Mouse (Mus musculus): ENCODE results near the gene Ccnb3. TPM values are rescaled to one million over a fixed set of nuclear protein-coding genes. Genes with fewer than 3 reads are reported as not detected.
"Not testable (repeated sequence)": the region's sequence is repeated elsewhere in the genome, so short reads cannot be mapped to it uniquely, and the experiment has no call there.

Gene Ccnb3
- total and polyA plus RNA-seq, 2 experiments from 2014 or later, result not detected

- ATAC-seq (no peak), DNase-seq (no peak)
- Histone ChIP-seq H3K9me3 (ENCODE audit: low read length) (no peaks in the 10 kb centered on the region), H3K36me3 (ENCODE audit: insufficient read depth) (no peaks in the 10 kb centered on the region), H3K4me2 (ENCODE audit: low read depth) (no peak overlapping the region), H3K27ac (ENCODE audit: low read depth, low read length) (no peak overlapping the region), H3K9ac (no peak overlapping the region), H3K4me3 (ENCODE audit: low read depth, low read length) (no peak overlapping the region), H3K27me3 (ENCODE audit: insufficient read depth, low read length) (no peaks in the 10 kb centered on the region), H3K4me1 (ENCODE audit: insufficient read depth) (no peaks in the 10 kb centered on the region)
- 75% methylated on average over 2 of the region's 2 CpGs for WGBS
- no peak for TF ChIP-seq CTCF (IDR thresholded peaks at IDR 0.05; ENCODE audit: low read depth)
These were observed 16.2 kb upstream of the Ccnb3 start for GRCm38 (mm10) chrX:7057634-7058033.

- no peak for DNase-seq
These were observed 15.6 kb upstream of the Ccnb3 start for GRCm38 (mm10) chrX:7057056-7057455.

GRCm38 (mm10) chrX:6983916-6984315, 57.5 kb downstream of the Ccnb3 start:
- H3K4me3 ChIP-seq (ENCODE audit: low read depth, low read length); H3K27ac ChIP-seq (ENCODE audit: low read depth, low read length); H3K9ac ChIP-seq; H3K27me3 ChIP-seq (ENCODE audit: insufficient read depth, low read length); H3K9me3 ChIP-seq (ENCODE audit: low read length); H3K36me3 ChIP-seq (ENCODE audit: insufficient read depth); H3K4me1 ChIP-seq (ENCODE audit: insufficient read depth); DNase-seq; ATAC-seq; H3K4me2 ChIP-seq (ENCODE audit: low read depth): not testable (repeated sequence)
- 86% methylated on average over 3 of the region's 4 CpGs for WGBS

More at GRCm38 (mm10) chrX:7057056-7057455, 15.6 kb upstream of the Ccnb3 start:
- TF ChIP-seq CTCF (IDR thresholded peaks at IDR 0.05; ENCODE audit: low read depth), result no peak
- Histone ChIP-seq H3K9me3 (ENCODE audit: low read length) (no peaks in the 10 kb centered on the region), H3K4me1 (ENCODE audit: insufficient read depth) (no peaks in the 10 kb centered on the region), H3K27ac (ENCODE audit: low read depth, low read length) (no peak overlapping the region), H3K9ac (no peak overlapping the region), H3K36me3 (ENCODE audit: insufficient read depth) (no peaks in the 10 kb centered on the region), H3K4me3 (ENCODE audit: low read depth, low read length) (no peak overlapping the region), H3K27me3 (ENCODE audit: insufficient read depth, low read length) (no peaks in the 10 kb centered on the region), H3K4me2 (ENCODE audit: low read depth) (no peak overlapping the region)
- ATAC-seq, result no peak

- DNase-seq (no peak), ATAC-seq (no peak)
- H3K4me3 ChIP-seq (ENCODE audit: low read depth, low read length), result no peak overlapping the region
- H3K36me3 ChIP-seq (ENCODE audit: insufficient read depth), result no peaks in the 10 kb centered on the region
- no peaks in the 10 kb centered on the region for H3K9me3 ChIP-seq (ENCODE audit: low read length)
- H3K27me3 ChIP-seq (ENCODE audit: insufficient read depth, low read length), result no peaks in the 10 kb centered on the region
- 76% methylated on average over 1 of the region's 1 CpGs for WGBS
- H3K4me1 ChIP-seq (ENCODE audit: insufficient read depth), result no peaks in the 10 kb centered on the region
- H3K9ac ChIP-seq, result no peak overlapping the region
- no peak for TF ChIP-seq CTCF (IDR thresholded peaks at IDR 0.05; ENCODE audit: low read depth)
- no peak overlapping the region for H3K27ac ChIP-seq (ENCODE audit: low read depth, low read length)
- H3K4me2 ChIP-seq (ENCODE audit: low read depth), result no peak overlapping the region
These were observed 69.5 kb downstream of the Ccnb3 start for GRCm38 (mm10) chrX:6971956-6972355.

- ATAC-seq (no peak), DNase-seq (no peak)
- no peak overlapping the region for H3K4me2 ChIP-seq (ENCODE audit: low read depth)
- WGBS, result 92% methylated on average over 3 of the region's 3 CpGs
- H3K27me3 ChIP-seq (ENCODE audit: insufficient read depth, low read length), result no peaks in the 10 kb centered on the region
- no peak for TF ChIP-seq CTCF (IDR thresholded peaks at IDR 0.05; ENCODE audit: low read depth)
- H3K9ac ChIP-seq, result no peak overlapping the region
- H3K4me1 ChIP-seq (ENCODE audit: insufficient read depth), result no peaks in the 10 kb centered on the region
- H3K36me3 ChIP-seq (ENCODE audit: insufficient read depth), result no peaks in the 10 kb centered on the region
- no peak overlapping the region for H3K4me3 ChIP-seq (ENCODE audit: low read depth, low read length)
- no peak overlapping the region for H3K27ac ChIP-seq (ENCODE audit: low read depth, low read length)
- no peaks in the 10 kb centered on the region for H3K9me3 ChIP-seq (ENCODE audit: low read length)
These were observed 72.8 kb downstream of the Ccnb3 start for GRCm38 (mm10) chrX:6968598-6968997.

Other genes starting within 250 kb of the Ccnb3 start
- gene Akap4, start 25.9 kb upstream of the Ccnb3 start, total RNA-seq (2014; rRNA removed), result not detected in 2 replicates
- gene Akap4, start 25.9 kb upstream of the Ccnb3 start, polyA plus RNA-seq (2015; fragmentation: Nextera tagmentation; extraction: Ambion mirVana), result not detected in 2 replicates

Measured in forebrain, postnatal 0 days (tissue).